Mouse (Mus musculus): ENCODE measurements around the gene Ppp4r2.

GRCm38 (mm10) chr6:100889340-100889739, 55.9 kb downstream of the Ppp4r2 start:
- TF ChIP-seq CTCF (IDR thresholded peaks at IDR 0.05; ENCODE audit: low read depth) (no peak), EP300 (IDR thresholded peaks at IDR 0.05; ENCODE audit: low read depth) (no peak)

All from liver, postnatal 0 days (tissue).